In the genomic region with DNA sequence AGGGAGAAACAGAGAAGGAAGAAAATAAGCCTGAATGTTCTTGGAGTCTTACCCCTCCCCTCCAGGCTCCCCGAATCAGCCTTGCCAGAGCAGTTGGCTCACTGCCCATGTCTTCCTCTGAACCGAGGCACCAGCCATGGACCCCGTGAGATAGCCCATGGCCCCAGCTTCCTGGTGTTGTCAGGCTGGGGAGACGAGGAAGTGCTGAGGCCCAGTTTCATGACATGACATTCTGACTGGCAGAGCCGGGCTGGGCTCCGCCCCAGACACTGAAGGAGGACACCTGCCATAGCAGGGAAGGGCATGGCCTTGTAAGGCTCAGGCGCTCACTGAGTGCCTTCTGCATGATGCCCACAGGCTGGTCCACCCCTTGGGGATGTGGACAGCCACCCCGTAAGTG, we compare ENCODE assay signal across 9 mouse cellular contexts. TPM values are rescaled to one million over a fixed set of nuclear protein-coding genes. Genes with fewer than 3 reads are reported as not detected.
DNase-seq lines count a peak whose midpoint lies in the region; ATAC-seq and TF ChIP-seq lines count a peak whose summit lies in the region.
"Had no signal": no experiment of that assay in that cellular context is flagged by ENCODE, and none has a peak within 500 bp of the region (broad histone marks: within the 10 kb centered on the region; RNA-seq: fewer than 3 reads in every experiment).

No protein-coding gene starts in this region.

- intact Hi-C loops in heart, postnatal 36 days (cut with DNase I) = no loop called here
- intact Hi-C loops in gastrocnemius, postnatal 36 days (cut with DNase I) = no loop called here
- intact Hi-C loops in gastrocnemius, postnatal 14 days (cut with DNase I; ENCODE audit: low total_unique reads) = no loop called here

- H3K9ac ChIP-seq in heart, embryonic 16.5 days (ENCODE audit: low read length) = 0 out of 2 replicates have a peak overlapping the region, but pooled peaks have one; percentile 2
- peak overlapping the region; percentile 9; the same call in 1 of the 2 replicates for H3K9ac ChIP-seq in liver, postnatal 0 days (replicated peaks)

- no peak for TF ChIP-seq CTCF in liver, postnatal 0 days (IDR thresholded peaks at IDR 0.05; ENCODE audit: low read depth)

- 0 out of 2 replicates have a peak overlapping the region, but pooled peaks have one; percentile 7 for H3K27ac ChIP-seq in heart, embryonic 16.5 days (ENCODE audit: low read length)
- peak overlapping the region; percentile 56 for H3K27ac ChIP-seq in liver, postnatal 0 days (ENCODE audit: low read depth)
- H3K27ac ChIP-seq: macrophage had no signal

- 35% methylated on average over 8 of the region's 8 CpGs for WGBS in heart, embryonic 16.5 days
- 28% methylated on average over 8 of the region's 8 CpGs for WGBS in liver, postnatal 0 days (ENCODE audit: insufficient replicate concordance)

- no peak overlapping the region for H3K4me3 ChIP-seq in heart, embryonic 16.5 days (ENCODE audit: low read length)
- no peak overlapping the region for H3K4me3 ChIP-seq in liver, postnatal 0 days (ENCODE audit: low read depth, low read length)

- 0 out of 2 replicates have a peak, but pooled peaks have one; percentile 15 for ATAC-seq in heart, embryonic 16.5 days (replicated peaks; ENCODE audit: extremely low read depth, insufficient read depth, low FRiP score)
- ATAC-seq in liver, postnatal 0 days = peak; percentile 91

- no peaks in the 10 kb centered on the region for H3K36me3 ChIP-seq in heart, embryonic 16.5 days (ENCODE audit: control insufficient read depth, insufficient read depth)
- 0 out of 2 replicates have a peak, but pooled peaks cover 2% of the 10 kb centered on the region for H3K36me3 ChIP-seq in liver, postnatal 0 days (replicated peaks; ENCODE audit: insufficient read depth, low read length)

- TF ChIP-seq EP300 in liver, postnatal 0 days (IDR thresholded peaks at IDR 0.05; ENCODE audit: low read depth) = peak; percentile 68; the same call in 1 of the 2 replicates

- H3K4me2 ChIP-seq in heart, embryonic 16.5 days (ENCODE audit: low read depth, low read length) = no peak overlapping the region
- peak overlapping the region; percentile 29 for H3K4me2 ChIP-seq in liver, postnatal 0 days (ENCODE audit: low read depth, low read length)

- peaks cover 49% of the 10 kb centered on the region for H3K4me1 ChIP-seq in heart, embryonic 16.5 days (ENCODE audit: control insufficient read depth, insufficient read depth, low read length)
- H3K4me1 ChIP-seq in liver, postnatal 0 days (ENCODE audit: insufficient read depth) = peaks cover 25% of the 10 kb centered on the region

- no peak for DNase-seq in heart, postnatal 36 days
- DNase-seq in urinary bladder, postnatal 14 days (ENCODE audit: low spot score) = peak; percentile 52
- DNase-seq in urinary bladder, postnatal 4 days (ENCODE audit: low spot score in 2 of 2) = no peak
- peak; percentile 76 for DNase-seq in liver, postnatal 0 days
- no peak for DNase-seq in ovary, adult 18-20 months (ENCODE audit: low spot score)
- no peak for DNase-seq in gastrocnemius, postnatal 36 days
- DNase-seq in gastrocnemius, postnatal 14 days = no peak

- no peaks in the 10 kb centered on the region for H3K9me3 ChIP-seq in heart, embryonic 16.5 days (replicated peaks; ENCODE audit: control insufficient read depth, low read length)
- H3K9me3 ChIP-seq in liver, postnatal 0 days (ENCODE audit: low read length) = no peaks in the 10 kb centered on the region

- no peaks in the 10 kb centered on the region for H3K27me3 ChIP-seq in heart, embryonic 16.5 days (ENCODE audit: control insufficient read depth, insufficient read depth, low read length)
- H3K27me3 ChIP-seq in liver, postnatal 0 days (ENCODE audit: insufficient read depth, low read length) = no peaks in the 10 kb centered on the region

RNA-seq across cellular contexts. Expression of a gene that starts 17.5 kb away (rescaled TPM):
- polyA plus RNA-seq in heart, embryonic 16.5 days (2015; fragmentation: Nextera tagmentation; extraction: Ambion mirVana) = 0.57 and 0.64 TPM in 2 replicates
- total RNA-seq in heart, postnatal 36 days (2021) = not detected
- 7.5 and 7.8 TPM in 2 replicates for polyA plus RNA-seq in liver, postnatal 0 days (2015; fragmentation: Nextera tagmentation; extraction: Ambion mirVana)
- total RNA-seq in gastrocnemius, postnatal 36 days (2021) = not detected
- total RNA-seq in gastrocnemius, postnatal 14 days (2021) = not detected
- polyA plus RNA-seq: macrophage had no signal

RNA-seq across cellular contexts. Expression of a gene that starts 18.3 kb away (rescaled TPM):
- 0.77 and 0.92 TPM in 2 replicates for polyA plus RNA-seq in heart, embryonic 16.5 days (2015; fragmentation: Nextera tagmentation; extraction: Ambion mirVana)
- 1 to 10 TPM; 1.6 to 1.8 TPM for total RNA-seq in heart, postnatal 36 days (2021)
- polyA plus RNA-seq in liver, postnatal 0 days (2015; fragmentation: Nextera tagmentation; extraction: Ambion mirVana) = 1.0 and 1.6 TPM in 2 replicates
- under 1 TPM; 0.13 to 0.35 TPM for total RNA-seq in gastrocnemius, postnatal 36 days (2021)
- under 1 TPM; 0.31 to 0.49 TPM for total RNA-seq in gastrocnemius, postnatal 14 days (2021)

RNA-seq across cellular contexts. Expression of a gene that starts 47.4 kb away (rescaled TPM):
- polyA plus RNA-seq in heart, embryonic 16.5 days (2015; fragmentation: Nextera tagmentation; extraction: Ambion mirVana) = 20.3 and 20.8 TPM in 2 replicates
- 10 to 100 TPM; 12.0 to 13.6 TPM for total RNA-seq in heart, postnatal 36 days (2021)
- 6.5 and 8.1 TPM in 2 replicates for polyA plus RNA-seq in liver, postnatal 0 days (2015; fragmentation: Nextera tagmentation; extraction: Ambion mirVana)
- 10 to 100 TPM; 10.4 to 12.8 TPM for total RNA-seq in gastrocnemius, postnatal 36 days (2021)
- total RNA-seq in gastrocnemius, postnatal 14 days (2021) = 10 to 100 TPM in 1 of 2 experiments, 1 to 10 TPM in 1; 9.5 to 10.2 TPM

RNA-seq across cellular contexts. Expression of a gene that starts 50.2 kb away (rescaled TPM):
- polyA plus RNA-seq in heart, embryonic 16.5 days (2015; fragmentation: Nextera tagmentation; extraction: Ambion mirVana) = 412 and 420 TPM in 2 replicates
- 10 to 100 TPM; 79.8 to 88.7 TPM for total RNA-seq in heart, postnatal 36 days (2021)
- 249 and 250 TPM in 2 replicates for polyA plus RNA-seq in liver, postnatal 0 days (2015; fragmentation: Nextera tagmentation; extraction: Ambion mirVana)
- total RNA-seq in gastrocnemius, postnatal 36 days (2021) = 10 to 100 TPM; 31.4 to 31.5 TPM
- 10 to 100 TPM; 57.0 to 63.3 TPM for total RNA-seq in gastrocnemius, postnatal 14 days (2021)

RNA-seq across cellular contexts. Expression of a gene that starts 54.3 kb away (rescaled TPM):
- 1.2 and 2.1 TPM in 2 replicates for polyA plus RNA-seq in heart, embryonic 16.5 days (2015; fragmentation: Nextera tagmentation; extraction: Ambion mirVana)
- total RNA-seq in heart, postnatal 36 days (2021) = not detected
- polyA plus RNA-seq in liver, postnatal 0 days (2015; fragmentation: Nextera tagmentation; extraction: Ambion mirVana) = 1.5 TPM in 2 replicates
- total RNA-seq in gastrocnemius, postnatal 36 days (2021) = not detected
- under 1 TPM; 0.27 to 0.66 TPM for total RNA-seq in gastrocnemius, postnatal 14 days (2021)

Comparison
In these comparisons a context has a peak if more than half of its experiments do, and no peak if none do; other contexts are left out.
1. DNase-seq: peak in urinary bladder, postnatal 14 days (single experiment) and liver, postnatal 0 days (single experiment); none in heart, postnatal 36 days (0 of 2), urinary bladder, postnatal 4 days (0 of 2), ovary, adult 18-20 months (single experiment), gastrocnemius, postnatal 36 days (0 of 2) and gastrocnemius, postnatal 14 days (single experiment).